Mouse (Mus musculus): ENCODE data around the gene Pyy. TPM values are rescaled to one million over a fixed set of nuclear protein-coding genes. Genes with fewer than 3 reads are reported as not detected.

Pyy gene
- total RNA-seq (2021) = not detected

DNA sequence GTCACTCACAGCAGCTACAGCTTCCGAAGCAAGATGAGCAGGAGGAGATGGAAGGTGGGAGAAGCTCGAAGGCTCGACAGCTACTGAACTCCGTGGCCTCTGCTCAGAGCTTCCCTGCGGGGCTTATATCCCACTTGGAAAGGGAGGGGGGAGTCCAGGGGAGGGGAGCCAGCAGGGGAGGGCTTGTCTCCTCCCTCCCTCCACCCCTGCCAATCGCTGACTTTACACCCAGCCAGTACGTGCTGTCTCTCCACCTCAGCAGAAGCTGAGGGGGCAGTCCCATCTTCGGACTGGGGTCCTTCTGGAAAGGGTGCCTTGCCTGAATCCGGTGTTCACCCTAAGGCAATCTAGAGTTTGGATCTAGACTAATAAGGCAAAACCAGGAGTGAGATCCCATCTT lies at the start of gene Pyy:
Gene Pyy, minus strand, starts transcription at position 101 of the 400 bp plus-strand sequence.
- intact Hi-C loops (cut with DNase I) = no loop called here

DNA sequence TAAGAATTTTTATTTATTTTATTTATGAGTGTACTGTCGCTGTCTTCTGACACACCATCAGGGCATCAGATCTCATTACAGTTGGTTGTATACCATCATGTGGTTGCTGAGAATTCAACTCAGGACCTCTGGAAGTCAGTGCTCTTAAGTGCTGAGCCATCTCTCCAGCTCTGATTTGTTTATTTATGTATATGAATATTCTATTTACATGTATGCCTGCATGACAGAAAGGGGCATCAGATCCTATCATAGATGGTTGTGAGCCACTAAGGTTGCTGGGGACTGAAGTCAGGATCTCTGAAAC lies 49.1 kb upstream of the Pyy start:
- no peak for DNase-seq (ENCODE audit: low spot score in 2 of 2)
- intact Hi-C loops (cut with DNase I) = loop anchor here (5.0 kb wide), 1 partner anchor 111 kb away; the partner anchor contains the start of gene Asb16

More for the DNA sequence above, at the start of gene Pyy:
- no peak for DNase-seq (ENCODE audit: low spot score in 2 of 2)

DNA sequence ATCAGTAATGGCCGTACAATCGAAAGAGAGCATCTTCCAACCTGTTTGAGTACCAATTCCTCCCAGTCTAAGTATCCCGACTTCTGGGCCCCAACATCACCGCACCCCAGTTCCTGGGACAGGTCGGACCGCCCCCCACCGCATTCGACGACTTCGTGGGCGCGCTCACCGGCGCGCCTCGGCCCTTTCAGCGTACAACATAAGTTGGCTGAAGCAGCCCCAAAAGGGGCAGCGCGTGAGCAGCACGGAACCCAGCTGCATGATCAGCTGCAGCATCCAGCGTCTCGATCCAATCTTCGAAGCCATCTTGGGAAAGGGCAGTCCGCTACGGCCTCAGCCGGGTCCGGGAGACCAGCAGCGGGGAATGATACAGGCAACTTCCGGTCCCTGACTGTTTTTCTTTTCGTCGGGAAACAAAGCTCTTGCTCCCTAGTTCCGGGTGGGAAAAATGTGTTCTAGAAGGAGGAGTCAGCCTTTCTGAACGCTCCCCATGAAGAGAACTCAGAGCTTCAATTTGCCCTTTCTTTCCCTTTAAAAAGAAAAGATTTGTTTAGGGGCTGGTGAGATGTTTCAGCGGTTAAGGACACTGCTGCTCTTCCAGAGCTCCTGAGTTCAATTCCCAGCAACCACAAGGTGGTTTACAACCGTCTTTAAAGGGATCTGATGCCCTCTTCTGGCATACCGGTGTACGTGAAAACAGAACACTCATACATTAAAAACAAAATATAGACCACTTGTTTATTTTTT lies 48.6 kb upstream of the Pyy start, which contains the start of gene Tmem101:
Gene Tmem101, minus strand, starts transcription at position 366 of the 747 bp plus-strand sequence.
- intact Hi-C loops (cut with DNase I) = loop anchor here (5.0 kb wide), 1 partner anchor 111 kb away; the partner anchor contains the start of gene Asb16
- DNase-seq (ENCODE audit: low spot score in 2 of 2) = peak; percentile 87 to 90

DNA sequence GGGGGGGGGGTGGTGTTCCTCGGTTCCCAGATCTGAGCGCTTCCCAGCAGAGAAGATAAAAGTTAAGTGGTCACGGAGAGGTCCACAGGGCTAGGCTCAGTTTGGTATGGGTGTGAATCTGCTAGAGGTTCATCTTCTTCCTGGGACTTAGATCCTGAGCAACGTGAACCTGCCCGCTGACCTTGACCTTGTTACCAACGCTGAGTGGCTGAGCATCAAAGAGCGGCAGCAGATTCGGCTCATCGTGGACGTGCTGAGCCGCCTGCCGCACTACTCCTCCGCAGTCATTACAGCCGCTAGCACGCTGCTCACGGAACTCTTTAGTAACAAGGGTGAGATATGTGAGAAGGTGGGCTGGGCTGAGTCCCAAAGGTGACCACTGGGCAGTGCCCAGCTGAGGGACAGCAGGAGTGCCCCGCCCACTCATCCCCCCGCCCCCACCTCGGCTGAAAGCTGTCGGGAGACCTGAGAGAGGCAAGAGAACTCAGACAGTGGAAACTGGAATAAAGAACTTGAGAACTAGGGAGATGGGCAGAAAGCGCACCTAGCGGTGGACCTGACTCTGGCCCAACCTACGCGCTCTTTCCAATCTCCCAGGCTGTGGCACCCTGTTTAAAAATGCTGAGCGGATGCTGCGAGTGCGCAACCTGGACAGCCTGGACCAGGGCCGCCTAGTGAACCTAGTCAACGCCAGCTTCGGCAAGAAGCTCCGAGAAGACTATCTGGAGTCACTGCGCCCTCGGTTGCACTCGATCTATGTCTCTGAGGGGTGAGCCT lies 39.8 kb upstream of the Pyy start:
- intact Hi-C loops (cut with DNase I) = no loop called here
- DNase-seq (ENCODE audit: low spot score in 2 of 2) = no peak

DNA sequence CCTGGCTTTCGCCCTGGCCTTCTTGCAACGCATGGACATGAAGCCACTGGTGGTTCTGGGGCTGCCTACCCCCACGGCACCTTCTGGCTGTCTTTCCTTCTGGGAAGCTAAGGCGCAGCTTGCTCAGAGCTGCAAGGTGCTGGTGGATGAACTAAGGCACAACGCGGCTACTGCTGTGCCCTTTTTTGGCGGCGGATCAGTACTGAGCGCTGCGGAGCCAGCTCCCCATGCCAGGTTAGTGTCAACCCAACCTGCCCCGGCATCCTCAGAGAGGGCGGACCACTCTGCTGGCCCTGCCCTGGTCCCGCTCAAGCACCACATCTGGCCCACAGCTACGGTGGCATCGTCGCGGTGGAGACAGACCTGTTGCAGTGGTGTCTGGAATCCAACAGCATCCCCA lies 38.9 kb upstream of the Pyy start:
- DNase-seq (ENCODE audit: low spot score in 2 of 2) = no peak
- intact Hi-C loops (cut with DNase I) = no loop called here

DNA sequence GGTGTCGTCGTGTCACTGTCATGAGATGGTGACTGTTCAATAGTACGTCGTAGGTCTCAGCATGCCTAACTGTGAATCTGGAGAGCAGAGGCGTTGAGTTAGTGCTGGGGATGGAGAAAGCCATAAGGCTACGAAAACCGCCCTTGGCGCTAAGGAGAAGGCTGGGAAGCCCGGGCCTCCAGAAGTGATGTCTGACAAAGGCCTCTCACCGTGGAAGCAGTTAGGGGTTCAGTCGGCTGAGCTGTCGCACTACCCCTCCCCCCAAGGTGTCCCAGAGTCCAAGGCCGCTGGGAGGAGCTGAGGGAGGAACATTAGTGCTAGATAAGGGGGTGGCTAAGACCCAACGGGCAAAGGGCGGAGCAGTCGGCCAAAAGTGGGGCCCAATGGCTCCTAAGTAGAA lies 38.4 kb upstream of the Pyy start:
- no peak for DNase-seq (ENCODE audit: low spot score in 2 of 2)
- intact Hi-C loops (cut with DNase I) = no loop called here

DNA sequence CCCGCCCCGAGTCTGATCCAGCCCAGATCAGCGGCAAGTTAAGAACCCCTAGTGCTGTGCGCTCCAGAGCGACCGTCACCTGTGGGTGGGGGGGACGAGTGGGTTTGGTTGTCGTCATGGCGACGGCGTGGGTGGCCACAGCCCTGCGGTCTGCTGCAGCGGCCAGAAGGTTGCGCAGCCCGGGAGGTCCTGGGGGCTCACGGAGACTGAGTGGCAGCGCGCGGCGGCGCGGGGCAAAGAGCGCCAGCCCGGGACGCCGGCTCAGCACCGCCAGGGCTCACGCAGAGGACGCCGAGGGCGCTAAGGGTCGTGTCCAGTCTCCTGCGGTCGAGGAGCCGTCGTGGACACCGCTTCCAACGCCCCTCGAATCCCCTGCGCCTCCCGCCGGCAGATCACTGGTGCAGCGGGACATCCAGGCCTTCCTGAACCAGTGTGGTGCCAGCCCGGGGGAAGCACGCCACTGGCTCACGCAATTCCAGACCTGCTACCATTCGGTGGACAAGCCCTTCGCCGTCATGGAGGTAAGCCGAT lies 37.9 kb upstream of the Pyy start, which contains the start of gene Nags:
Gene Nags, plus strand, starts transcription at position 43 of the 531 bp plus-strand sequence.
- intact Hi-C loops (cut with DNase I) = no loop called here
- no peak for DNase-seq (ENCODE audit: low spot score in 2 of 2)

DNA sequence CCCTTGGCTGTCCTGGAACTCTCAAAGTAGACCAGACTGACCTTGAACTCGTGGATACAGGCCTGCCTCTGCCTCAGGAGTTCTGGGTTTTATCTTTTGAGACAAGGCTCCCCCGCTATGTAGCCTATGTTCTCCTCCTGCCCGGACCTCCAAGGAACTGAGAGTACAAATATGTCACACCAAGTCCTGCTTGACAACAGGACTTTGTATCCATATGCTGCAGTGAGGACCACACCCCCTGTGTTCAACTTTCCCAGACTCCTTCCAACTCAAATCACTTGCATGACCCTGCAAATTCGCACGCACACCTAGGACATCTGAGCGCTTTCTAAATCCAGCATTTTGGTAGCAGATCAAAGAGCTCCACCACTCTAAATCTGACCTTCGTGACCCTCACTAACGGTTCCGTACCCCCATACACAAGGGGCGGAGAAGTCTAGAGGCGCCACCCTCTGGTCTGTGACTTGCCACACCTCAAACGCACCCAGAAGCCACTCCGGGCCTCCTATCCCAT lies 37.4 kb upstream of the Pyy start:
- no peak for DNase-seq (ENCODE audit: low spot score in 2 of 2)
- intact Hi-C loops (cut with DNase I) = no loop called here

DNA sequence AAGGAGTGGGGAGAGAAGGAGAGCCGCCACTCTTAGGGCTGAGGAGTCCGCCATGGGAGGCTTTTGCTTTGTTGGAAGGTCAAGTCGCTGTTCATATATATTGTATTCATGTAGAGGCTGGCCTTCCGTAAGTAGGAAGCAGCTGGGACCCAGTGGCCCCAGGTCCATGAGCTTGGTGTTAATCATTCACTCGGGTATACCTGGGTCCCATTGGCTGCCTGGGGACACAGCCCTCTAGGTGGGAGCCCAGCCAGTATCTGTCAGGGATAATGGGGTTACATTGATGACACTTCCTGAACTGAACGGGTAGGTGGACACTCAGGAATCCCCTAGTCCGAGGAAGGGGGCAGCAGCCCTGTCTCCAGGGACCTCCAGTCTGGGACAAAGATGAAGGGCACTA lies 34.7 kb upstream of the Pyy start:
- no peak for DNase-seq (ENCODE audit: low spot score in 2 of 2)
- intact Hi-C loops (cut with DNase I) = no loop called here

DNA sequence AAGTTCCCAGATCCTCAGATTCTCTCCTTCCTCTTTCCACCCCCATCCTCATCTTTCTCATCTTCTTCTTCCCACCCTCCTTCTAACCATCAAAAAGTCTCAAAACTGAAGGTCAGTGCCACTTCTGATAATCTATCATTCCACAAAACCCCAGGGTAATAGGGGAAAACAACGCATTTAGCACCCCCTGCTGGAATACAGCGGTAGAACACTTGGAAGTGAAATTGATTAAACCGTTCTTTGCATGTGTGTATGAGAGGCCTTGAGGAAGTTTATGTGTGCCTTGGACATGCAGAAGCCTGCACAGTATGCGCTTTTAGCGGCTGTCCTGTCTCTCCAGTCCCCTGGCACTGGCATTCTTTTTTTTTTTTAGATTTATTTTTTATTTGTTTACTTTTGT lies 32.9 kb upstream of the Pyy start:
- intact Hi-C loops (cut with DNase I) = loop anchor here (2.0 kb wide), 1 partner anchor 154 kb away; the partner anchor contains the start of gene Dusp3

DNA sequence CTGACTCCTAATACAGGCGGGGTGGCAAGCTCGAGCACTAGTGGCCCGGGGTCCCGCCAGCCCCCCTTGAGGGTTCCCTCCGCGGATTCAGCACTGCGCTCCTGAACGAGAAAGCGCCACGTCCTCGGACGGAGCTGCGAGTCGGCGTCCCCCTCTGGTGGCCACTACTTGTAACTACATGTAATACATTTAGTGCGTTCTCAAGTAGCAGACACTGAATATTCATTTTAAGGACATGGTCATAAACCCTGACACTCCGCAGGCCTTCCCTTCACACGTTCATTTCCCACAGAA lies 30.8 kb upstream of the Pyy start:
- peak; percentile 44 to 55 for DNase-seq (ENCODE audit: low spot score in 2 of 2)
- intact Hi-C loops (cut with DNase I) = loop anchor here (1.0 kb wide), 2 partner anchors 36 to 77 kb away; no protein-coding TSS in a partner anchor

More for the DNA sequence above, 32.9 kb upstream of the Pyy start:
- peak in 1 of 2 experiments; percentile 47 for DNase-seq (ENCODE audit: low spot score in 2 of 2)

DNA sequence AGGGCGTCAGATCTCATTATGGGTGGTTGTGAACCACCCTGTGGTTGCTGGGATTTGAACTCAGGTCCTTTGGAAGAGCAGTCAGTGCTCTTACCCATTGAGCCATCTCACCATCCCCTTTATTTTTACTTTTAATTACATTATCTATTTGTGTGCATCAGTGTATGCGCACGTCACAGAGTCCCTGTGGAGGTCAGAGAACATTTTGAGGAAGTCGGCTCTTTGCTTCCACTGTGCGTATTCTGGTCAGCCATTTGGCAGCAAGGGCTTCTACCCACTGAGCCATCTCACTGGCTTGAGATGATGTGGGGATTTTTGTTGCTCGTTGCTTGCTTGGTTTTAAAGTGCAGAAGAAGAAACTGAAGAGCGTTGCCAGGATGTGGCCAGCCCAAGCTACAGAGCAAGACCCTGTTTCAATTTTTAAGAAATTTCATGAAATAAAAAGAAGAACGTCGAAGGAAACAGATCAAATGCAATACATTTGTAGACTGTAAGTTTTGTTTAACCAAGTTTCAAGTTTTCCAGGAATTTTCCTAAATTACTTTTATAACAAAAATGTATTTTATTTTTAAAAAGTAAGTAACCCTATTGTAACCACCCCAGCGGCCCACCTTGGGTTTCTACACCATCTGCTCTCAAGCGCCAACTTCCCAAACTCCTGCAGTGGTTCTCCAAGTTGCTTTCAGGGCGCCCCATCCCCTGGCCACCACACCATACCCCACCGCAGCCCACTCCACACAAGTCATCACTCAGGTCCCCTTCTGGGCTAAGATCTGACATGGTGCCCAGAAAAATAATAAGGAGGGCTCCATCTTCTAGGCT lies 30.2 kb upstream of the Pyy start:
- no peak for DNase-seq (ENCODE audit: low spot score in 2 of 2)
- intact Hi-C loops (cut with DNase I) = loop anchor here (1.0 kb wide), 2 partner anchors 36 to 77 kb away; no protein-coding TSS in a partner anchor

DNA sequence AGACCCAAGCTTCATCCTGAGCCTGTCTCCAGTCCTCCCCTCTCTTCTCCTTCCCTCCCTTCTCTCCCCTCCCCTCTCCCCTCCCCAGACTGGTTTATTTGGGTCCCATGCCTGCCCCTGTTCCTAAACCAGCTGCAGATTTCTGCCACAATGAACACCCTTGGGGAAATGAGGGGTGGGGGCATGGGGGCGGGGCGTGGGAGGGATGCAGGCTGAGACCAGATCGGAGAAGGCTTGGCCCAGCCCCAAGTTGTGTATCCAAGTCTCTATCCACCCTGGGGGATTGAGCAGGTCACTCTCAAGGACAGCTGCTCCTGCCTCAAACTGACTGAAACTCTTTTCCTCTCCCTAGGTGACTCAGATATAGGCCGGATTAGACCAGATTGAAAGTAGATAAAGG lies 26.9 kb upstream of the Pyy start:
- DNase-seq (ENCODE audit: low spot score in 2 of 2) = no peak
- intact Hi-C loops (cut with DNase I) = no loop called here

DNA sequence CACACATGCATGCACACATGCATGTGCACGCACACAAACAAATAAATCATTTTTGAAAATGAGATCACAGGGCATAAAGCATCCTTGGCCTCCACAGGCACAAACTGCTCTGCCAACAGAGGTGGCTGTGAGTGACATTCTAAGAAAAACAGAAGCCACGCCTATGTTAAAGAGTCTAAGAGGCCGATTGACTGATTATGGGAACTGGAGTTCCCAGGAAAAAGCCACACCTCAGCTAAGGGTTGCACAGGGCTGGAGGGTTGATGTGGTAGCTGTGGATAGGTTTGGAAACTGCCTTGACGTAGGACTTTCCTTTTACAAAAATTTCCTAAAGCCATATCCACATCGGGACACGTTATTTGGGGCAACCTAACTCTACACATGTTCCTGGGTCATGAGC lies 9.8 kb upstream of the Pyy start:
- intact Hi-C loops (cut with DNase I) = no loop called here
- DNase-seq (ENCODE audit: low spot score in 2 of 2) = no peak

DNA sequence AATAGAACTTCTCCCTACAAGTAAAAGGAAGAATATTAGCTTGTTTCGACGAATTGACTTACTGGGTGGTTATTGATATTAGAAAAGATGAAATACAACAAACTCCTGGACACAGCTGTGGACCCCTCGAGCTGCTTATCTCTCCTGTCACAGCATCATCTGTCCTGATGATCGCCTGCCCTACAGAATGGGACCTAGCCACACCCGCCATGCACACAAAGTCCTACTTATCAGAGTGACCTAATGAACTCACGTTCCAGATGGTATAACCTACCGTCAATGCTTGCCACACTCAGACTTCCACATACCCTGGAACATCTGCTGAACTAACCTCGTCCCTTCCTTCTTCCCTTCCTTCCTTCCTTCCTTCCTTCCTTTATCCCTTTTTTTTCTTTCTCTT lies 8.6 kb upstream of the Pyy start:
- intact Hi-C loops (cut with DNase I) = no loop called here

DNA sequence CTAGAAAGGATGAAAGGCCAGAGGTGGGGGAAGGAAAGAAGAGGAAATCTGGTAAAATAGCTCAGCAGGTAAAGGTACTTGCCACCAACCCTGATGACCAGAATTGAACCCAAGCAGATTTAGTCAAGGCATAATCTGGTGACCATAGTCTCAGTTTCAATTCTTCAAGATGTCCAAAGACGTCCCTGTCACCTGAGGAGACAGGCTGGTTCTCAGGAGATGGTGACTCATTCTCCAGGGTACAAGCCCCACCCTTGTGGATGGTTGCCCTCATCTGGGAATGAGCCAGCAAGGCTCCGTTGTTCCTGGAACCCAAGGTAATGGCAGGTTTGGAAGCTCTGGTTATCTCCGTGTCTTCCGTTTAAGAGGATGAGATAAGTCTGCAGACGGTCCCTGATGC lies 3.9 kb upstream of the Pyy start:
- no peak for DNase-seq (ENCODE audit: low spot score in 2 of 2)
- intact Hi-C loops (cut with DNase I) = no loop called here

More for the DNA sequence above, 8.6 kb upstream of the Pyy start:
- DNase-seq (ENCODE audit: low spot score in 2 of 2) = no peak

DNA sequence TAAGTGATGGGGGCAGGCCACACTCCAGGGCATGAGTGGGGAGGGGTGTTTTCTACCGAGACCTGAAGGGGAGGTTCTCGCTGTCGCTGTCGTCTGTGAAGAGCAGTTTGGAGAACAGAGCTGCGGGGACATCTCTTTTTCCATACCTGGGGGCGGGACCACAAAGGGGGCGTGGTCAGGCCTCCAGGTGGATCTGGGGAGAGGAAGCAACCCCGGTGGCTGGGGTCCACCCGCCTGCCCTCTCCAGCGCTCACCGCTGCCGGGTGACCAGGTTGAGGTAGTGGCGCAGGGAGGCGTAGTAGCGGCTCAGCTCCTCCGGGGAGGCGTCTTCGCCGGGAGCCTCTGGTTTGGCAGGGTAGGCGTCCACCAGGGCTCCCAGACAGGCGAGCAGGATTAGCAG lies 721 bp downstream of the Pyy start:
- intact Hi-C loops (cut with DNase I) = no loop called here
- DNase-seq (ENCODE audit: low spot score in 2 of 2) = no peak

DNA sequence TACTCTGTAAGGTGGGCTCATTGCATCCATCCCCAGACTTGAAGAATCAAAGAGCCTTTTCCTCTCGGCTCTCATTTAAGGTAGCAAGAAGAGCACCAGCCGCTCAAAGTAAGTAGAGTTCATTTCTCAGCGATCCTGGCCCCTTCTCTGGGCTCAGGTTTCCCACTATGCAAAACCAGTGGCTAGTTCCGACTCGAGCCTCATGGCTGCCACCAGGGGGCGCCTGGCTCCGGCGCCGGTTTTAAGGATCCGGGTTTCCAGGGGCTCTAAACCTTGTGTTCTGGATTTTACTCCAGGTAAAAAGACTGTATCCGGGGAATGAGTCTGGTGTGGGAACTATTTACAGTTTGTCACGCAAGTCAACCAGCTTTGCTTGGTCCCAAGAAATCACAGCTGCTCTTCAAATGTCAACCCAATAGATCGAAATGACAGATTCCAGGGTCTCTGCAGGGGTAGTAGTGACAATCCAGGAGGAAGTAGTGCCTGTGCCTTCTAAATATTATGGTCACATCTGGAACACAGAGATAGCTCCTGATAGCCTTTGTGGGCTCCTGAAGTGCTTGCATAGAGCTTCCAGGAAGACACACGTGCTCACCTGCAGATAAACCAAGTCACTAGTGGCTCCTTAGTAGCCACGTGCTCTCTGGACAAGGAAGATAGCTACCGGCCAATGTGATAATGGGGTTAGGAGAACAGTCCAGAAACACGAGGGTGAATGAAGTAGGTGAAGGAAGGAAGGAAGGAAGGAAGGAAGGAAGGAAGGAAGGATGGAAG lies 5.0 kb downstream of the Pyy start:
- peak; percentile 38 to 50 for DNase-seq (ENCODE audit: low spot score in 2 of 2)
- intact Hi-C loops (cut with DNase I) = loop anchor here (1.0 kb wide), 1 partner anchor 36 kb away; no protein-coding TSS in a partner anchor

DNA sequence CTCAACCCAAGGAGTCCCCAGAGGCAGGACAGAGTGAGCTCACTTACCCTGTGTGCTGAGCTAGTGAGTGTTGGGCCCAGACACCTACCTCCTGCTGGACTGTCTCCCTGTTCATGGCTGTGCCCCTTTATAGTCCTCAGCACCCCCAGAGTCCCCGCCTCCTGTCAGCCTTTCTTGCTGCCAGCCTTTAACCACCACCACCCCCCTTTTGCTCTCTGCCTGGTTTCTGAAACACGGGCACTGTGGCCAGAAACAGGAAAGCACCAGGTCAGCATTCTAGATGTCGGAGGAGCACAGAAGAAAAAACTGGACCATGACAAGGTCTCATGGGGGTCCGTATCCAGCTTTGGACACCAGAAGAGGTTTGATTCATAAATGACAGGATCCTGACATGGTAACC lies 6.4 kb downstream of the Pyy start, which contains the start of gene Ppy:
Gene Ppy, minus strand, starts transcription at position 101 of the 400 bp plus-strand sequence.
- intact Hi-C loops (cut with DNase I) = no loop called here
- no peak for DNase-seq (ENCODE audit: low spot score in 2 of 2)

Measured in left cerebral cortex, postnatal 36 days (tissue).